Mouse (Mus musculus): ENCODE measurements at regions not wholly inside any gene's neighbourhood (a gene's known extent, or its start where the extent isn't known, plus 50 kb on each side); places are given as distances from the start of the nearest gene placed in this dataset.

DNA sequence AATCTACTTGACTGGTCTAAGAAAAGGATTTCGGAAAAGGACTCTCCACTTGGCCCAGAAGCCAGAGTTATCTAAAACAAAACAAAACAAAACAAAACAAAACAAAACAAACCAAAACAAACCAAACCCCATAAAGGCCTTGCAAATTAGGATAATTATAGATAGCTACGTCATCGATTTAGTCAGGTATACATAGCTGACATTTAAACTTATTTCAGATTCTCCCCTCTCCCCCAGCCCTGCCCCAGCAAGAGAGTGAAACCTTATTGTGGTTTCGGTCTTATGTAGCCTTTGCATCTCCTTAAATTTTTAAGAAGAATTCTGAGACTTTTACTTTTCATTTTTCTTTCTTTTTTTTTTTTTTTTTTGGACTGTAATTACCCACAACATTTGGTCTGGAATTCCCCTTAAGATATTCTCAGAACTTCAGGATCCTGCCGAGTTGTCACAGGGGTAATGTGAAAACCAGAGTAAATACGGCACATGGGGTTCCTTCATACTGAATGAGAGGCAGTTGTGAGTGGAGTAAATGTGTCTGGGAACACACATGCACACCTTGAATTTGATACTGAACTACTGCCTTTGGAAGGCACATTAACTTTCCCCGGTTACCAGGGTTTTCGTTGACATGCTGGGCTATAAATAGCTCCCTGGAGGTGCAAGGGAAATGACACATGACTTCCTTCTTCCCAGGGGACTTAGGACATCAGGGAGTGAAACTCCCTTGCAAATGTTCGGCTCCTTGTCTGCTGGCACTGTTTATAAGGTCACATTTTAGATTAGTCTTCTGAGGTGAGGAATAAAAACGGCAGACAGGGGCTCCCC lies 94.8 kb upstream of the Rap1b start:
- no peak for DNase-seq

DNA sequence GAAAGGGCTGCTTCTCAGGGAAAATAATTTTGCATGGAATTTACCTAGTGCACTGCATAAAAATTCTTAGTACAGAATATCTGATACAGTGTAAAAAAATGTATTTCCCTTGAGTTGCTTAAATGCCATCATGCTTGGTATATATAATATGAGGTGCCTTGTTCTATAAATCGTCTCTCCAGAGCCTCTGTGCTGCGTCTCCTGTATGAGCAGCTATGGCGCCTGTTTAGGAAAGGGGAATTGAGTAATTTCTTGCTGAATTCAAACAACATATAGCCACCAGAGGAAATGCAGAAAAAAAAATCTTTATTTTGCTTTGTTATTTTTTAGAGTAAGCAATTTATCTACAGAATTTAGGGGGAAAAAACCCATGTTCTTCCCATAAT lies 95.4 kb upstream of the Rap1b start:
- DNase-seq: no peak

DNA sequence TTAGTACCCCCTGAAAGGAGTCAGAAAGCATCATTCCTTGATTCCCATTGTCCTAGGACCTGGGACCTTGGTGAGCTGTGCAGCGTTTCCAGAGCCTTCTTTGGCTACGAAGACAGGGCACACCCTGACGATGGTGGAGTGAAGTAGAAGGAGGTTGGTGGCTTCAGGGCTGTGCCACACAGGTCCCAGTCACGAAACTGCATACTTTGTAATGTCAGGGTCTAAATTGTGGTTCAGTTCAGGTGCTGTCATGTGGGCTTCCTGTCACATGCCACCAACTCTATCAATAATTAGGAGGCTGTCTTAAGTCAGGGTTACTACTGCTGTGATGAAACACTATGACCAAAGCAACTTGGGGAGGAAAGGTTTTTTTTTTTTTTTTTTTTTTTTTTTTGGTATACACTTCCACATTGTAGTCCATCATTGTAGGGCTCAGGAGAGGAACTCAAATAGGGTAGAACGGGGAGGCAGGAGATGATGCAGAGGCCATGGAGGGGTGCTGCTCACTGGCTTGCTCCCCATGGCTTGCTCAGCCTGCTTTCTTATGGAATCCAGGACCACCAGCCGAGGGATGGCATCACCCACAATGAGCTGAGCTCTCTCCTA lies 98.0 kb upstream of the Rap1b start:
- no peak for DNase-seq

DNA sequence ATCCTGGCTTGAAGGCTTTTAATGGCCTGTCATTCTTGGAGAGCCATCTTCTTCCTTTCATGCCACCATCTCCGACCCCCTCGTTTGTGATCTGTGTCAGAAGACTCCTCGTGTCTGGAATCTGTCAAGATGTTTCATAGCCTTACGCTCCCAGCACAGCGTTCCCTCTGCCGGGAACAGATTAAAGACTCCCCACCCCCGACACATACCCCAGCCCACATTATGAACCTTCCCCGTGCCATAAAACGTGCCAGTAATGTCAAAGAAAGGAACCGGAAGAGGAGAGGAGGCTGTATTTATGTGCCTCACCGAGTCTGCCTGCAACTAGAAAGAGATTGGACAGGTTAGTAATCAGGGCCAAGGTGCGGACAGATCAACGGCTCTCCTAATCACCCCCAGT lies 101.4 kb upstream of the Rap1b start:
- no peak for DNase-seq

DNA sequence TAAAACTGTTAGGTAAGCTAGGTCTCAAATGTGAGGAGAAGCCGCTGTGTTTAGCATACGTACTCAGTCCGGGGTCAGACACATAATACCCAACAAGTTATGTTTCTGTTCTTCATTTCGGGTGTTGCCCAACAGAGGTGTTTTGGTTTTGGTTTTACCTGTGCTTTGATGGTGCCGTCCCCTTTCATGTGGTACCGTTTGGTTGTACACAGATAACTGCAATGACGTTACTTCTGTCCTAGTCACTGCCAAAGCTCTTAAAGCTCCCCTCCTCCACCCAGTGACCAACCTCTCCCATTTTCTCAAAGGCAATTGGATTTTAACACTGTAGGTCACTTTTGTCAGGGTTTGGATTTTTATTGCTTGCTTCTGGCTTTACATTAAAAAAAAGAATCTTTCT lies 102.1 kb upstream of the Rap1b start:
- DNase-seq: no peak

DNA sequence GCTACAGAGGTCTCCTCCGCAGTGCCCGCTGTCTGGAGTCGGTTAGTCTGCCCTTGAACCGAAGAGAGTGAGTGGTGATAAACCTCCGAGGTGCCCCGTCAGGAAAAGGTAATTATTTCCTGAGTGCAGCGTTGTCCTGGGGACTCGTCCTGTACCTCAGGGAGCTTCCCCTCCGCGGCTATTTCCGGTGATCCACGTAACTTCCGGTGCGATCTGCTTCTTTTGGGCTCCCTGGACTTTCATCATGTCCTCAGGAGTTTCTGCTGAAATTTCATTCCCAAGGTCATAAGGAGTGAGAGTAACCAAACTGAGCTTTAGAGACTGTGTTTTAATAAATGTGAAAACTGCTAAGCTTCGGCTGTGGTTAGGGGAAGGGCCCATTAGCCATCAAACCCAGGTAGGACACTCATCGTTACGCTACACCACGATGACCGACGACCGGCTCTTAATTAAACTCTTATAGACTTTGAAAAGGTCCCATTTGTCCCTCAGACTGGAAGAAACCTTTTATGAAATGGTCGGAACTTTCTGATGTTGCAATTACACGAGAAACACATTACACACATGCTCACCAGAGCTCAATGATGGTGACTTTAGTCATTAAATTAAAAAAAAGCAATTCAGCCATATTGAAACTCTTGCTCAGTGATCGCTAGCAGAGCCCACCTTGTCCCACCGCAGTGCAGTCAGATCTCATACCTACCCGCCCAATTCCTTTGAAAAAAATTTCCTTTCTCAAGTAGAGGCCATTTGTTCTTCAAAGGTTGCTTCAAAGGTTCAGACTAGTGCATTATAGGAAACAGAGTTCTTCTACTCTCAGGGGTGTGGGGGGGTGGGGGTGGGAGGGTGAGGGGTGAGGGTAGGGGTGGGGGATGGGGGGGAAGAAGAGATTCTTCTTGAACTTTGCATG lies 106.5 kb upstream of the Rap1b start:
- peak; percentile 17 for DNase-seq

DNA sequence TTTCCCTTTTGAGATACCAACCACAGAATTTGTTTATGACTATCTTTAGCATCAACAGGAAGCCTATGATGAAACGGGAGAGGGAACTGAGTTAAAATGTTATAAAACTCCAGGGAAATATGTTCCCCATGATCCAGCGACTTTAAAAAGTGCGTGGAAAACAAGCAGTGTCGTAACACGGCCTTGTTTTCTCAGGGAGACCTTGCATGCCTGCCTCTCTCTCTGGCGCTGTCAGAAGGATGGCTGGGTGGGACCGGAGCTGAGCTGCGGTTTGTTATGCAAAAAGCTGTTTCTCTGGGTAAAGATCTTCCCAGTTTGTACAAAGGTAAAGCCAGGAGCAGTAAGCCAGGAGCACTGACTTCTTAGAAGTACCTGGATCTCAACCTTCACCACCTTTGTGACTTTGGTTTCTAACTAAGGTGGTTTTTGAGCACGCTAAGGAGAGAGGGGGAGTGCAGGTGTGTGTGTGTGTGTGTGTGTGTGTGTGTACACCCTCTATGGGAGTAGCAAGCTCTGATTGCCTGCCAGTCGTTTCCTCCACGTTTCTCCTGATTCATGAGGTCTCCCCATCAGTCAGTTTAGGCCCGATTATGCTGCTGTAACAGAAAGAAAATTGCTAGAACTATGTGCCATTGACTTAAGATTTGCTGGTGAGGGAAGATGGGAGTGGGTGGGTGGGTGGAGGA lies 107.3 kb upstream of the Rap1b start:
- no peak for DNase-seq

DNA sequence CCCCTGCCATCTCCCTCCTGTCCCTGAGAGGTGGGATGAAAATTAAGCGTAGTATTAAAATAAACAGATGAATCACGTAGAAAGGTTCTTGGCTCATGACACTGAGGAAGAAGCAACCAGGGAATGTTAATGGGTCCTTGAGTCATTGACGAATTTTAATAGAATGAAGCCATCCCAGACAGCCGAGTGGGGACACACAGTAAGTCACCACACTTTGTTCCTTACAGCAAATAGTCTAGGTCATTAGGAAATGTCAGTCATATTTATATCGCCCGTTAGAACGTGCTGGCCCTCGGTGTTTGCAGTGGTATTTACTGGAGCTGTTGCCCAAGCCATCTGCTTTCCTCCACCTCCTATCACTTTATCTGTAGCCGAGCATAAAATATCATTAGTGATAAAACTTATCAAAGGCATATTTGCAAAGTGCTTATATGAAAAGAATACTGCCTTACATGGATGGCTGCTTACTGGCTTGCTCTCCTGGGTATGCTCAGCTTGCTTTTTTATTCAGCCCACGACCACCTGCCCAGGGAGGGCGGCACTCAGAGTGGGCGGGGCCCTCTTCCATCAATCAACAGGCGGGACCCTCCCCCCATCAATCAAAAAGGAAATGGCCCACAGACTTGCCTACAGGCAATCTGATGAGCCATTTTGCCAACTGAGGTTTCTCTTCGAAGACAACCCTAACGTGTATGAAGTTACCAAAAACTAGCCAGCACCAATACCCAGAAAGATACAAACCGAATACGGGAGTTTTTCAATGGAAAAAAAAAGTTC lies 110.5 kb upstream of the Rap1b start:
- no peak for DNase-seq

DNA sequence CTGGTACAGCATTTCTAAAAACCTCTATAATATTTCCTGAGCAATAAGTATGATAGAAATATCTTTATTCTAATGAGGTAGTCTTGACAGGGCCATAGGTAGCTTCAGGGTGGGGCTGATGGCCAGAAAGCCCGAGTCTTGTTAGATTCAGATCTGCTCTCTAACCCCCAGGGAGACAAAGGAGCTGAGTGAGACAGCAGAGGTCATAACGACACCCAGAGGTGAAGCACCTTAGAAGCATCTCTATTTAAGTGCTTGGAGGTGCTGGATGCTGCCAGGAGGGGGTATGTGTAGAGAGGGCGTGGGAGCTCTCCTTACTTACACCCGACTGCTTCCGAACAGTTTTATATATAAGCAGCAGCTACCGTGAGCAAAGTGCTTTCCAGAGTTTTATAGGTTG lies 128.9 kb upstream of the Rap1b start:
- DNase-seq: no peak

DNA sequence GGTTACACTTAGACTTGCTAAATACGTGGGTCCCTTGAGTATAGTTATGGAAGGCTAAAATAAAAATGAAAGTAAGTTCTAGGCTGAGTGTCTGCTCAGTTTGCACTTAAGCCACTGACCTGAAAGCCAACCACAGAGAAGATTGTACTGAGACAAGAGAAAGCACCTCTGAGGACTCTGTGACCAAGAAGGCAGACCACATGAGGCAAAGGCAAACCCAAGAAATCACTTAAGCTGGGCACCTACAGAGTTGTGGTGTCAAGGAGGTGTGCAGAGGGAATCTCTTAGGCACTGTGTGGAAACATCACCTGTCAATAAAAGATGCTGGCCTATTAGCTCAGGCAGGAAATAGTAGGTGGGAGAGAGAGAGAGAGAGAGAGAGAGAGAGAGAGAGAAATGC lies 129.6 kb upstream of the Rap1b start:
- no peak for DNase-seq

DNA sequence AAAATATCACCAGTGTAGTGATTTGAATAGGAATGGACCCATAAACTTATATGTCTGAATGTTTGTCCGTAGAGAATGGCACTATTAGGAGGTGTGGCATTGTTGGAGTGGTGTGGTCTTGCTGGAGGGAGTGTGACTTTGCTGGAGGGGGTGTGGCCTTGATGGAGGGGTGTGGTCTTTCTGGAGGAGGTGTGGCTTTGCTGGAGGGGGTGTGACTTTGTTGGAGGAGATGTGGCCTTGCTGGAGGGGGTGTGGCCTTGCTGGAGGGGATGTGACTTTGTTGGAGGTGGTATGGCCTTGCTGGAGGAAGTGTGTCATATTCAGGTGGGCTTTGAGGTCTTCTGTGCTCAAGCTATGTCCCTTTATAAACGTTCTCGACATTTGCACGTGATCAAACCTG lies 133.3 kb upstream of the Rap1b start:
- DNase-seq: peak; percentile 18

DNA sequence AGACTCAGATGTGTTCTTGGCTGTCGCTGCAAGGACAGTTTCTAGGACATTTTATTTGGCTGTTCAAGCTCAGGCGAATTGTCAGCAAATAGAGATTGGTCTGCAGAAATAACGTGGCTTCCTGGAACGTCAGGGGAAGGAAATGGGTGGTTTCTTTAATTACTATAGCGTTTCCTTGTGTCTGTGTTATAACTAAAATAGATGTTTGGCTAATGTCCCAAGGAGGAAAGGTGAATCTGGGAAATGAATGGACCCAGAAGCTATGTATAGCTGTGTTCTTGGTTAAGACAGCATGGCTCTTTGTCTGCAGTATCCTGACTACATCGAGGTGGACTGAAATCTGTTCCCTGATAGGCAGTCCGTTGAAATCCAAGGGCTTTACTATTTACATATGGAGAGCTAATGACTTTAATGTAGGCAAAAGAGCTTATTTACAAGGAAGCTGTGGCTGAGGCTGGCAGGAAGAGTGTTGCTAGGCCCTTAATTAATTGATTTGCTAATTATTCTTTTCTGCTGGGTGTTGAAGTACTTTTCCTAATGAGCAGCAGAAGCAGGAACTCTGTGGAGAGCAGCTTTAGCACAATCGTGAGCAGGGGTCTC lies 136.9 kb upstream of the Rap1b start:
- no peak for DNase-seq

DNA sequence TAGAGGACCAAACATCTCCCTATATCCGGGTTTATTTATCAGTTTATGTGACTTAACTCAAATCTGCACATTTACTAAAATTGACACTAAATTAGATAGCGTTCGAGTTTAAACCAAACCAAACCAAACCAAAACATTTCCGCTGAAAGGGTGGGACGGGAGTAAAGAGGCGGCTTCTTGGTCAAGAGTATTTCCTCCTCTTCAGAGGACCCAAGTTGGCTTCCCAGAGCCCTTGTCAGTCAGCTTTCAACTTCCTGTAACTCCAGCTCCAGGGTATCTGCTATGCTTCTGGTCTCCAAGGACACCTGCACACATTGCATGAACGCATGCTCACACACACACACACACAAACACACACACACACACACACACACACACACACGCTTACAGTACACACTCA lies 137.4 kb upstream of the Rap1b start:
- DNase-seq: no peak

DNA sequence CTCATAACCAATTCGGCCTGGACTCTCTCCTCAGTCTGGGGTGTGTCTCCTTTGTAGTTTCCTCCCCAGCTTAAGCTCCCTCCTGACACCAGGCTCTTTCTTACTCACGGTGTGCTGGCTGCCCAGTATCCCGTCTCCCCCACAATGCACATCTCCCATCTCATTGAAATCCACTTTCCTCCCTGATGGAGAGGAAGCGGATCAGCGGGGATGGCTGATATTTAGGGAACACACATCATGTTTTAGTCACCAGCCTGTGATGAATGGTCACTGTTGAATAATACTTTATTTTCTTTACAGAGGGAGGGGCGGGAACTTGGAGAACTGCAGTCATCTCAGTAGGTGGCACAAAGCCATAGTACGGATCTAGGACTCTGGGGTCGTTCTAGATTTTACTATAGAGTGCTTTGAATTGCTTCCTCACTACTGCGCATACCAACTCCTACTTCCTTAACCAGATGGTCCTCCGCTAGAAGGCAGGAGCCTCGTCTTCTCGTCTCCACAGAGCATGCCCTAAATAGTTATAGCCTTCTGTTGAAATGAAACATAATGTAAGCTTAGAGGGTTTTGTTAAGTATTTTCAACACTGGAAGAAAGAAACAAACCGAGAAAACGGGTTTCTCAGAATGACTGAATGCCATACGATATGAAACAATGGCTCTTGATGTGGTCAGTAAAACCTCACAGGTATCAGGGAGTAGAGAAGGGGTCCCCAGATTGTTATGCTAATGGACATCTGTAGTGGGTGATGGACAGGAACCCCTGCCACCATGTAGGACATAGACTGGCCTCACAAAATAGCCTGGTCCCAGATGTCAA lies 139.2 kb upstream of the Rap1b start:
- no peak for DNase-seq

DNA sequence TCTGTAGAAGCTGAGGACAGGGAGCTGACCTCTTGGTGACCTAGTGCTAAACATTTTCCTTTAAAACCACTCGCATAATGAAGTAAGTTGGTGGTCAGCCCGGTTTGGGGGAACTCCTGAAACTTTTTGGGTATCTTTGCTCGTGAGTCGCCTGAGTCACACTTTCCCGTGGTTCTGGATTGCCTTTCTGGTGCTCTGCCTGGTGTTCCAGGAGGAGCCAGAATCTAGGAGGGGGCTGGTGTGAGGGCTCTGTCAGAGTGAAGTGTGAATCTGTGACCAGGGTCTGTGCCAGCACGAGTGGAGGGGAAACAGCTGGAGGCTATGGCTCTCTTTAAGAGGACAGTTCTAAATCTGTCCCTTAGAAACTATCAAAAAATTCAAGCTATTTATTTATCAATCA lies 141.8 kb upstream of the Rap1b start:
- no peak for DNase-seq

DNA sequence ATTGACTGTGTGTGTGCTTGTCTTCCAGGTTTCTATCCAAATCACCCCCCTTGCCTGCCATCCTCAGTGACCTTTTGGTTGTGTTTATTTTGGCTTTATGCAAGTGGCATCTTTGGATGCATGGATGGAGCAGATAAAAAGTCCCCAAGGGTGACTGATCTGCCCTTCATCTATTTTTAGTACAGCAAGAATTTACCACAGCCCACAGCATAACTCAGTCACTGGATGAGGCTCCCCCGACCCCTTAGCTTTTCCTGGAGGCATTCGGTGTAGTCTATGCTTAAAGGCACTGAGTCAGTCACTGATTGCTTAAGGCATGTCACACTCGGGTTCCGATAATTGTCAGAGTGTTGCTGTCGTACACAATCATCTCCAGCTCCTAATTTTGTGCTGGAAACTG lies 142.2 kb upstream of the Rap1b start:
- no peak for DNase-seq

DNA sequence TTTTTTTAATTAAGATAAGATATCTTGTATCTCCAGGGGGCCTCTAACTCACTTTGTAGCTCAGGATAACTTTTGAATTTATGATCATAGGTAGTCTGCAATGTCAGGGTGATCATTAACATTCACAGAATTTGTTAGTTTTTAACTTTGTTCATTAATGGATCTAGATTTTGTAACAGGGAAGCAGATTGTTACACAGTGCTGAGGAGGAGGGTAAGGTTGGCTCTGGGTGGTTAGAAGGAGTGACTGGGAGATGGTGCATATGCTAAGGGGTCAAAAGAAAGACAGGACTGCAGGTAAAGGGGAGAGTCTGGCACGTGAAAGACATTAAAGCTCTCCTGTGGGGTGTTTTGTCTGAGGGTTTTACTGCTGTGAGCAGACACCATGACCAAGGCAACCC lies 145.3 kb upstream of the Rap1b start:
- no peak for DNase-seq

DNA sequence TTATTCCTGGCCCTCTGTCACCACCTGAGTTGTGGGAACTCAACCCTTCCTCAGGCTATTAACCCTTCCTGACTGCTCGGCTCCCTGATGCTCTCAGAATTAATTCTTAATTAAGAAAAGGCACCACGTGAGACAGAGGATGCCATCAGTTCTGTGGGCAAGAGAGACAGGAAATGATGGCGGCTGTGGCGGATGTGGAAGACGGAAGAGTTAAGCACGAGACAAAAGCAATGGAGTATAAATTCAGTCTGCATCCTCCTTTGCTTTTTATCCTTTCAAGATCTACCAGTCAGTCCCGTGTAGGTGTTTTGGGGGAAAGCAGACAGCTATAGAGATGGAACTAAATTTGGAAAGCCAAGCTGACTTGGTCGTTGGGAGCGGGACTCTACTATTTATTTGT lies 146.5 kb upstream of the Rap1b start:
- DNase-seq: no peak

DNA sequence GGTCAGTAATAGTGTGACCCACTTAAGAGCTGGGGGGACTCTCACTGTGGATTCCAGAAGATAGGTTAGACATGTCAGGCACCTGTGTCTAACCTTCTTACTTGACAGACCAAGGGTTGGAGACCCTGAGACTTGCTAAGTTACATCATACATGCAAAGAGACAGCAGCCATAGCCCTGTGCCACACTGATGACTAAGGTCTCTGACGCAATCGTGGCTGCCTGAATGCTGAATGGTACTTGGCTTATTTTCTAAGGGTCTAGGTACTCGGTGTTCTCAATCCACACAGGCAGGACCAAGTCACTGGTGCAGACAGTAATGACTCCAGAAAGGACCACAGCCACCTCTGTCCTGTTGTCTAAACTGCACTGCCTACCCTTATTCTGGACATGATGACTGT lies 147.8 kb upstream of the Mdm1 start:
- no peak for DNase-seq

DNA sequence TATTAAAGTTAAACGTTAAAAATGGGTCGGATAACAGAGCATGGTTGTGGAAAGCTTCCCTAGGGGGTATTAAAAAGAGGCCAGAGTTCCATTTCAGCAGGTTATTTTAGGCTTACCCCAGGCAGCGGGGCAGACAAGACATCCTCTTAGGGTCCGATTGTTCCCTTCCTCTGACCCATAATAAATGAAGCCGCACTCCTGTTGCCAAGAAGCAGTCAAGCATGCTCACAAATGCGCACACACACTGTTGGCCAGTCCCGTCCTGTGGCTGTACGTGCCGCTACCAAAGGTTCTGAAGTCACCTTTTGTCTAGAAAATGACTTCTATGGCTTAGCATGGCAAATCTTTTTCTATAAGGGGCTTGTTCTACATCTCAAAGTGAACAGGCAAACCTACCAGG lies 146.8 kb upstream of the Mdm1 start:
- DNase-seq: no peak

DNA sequence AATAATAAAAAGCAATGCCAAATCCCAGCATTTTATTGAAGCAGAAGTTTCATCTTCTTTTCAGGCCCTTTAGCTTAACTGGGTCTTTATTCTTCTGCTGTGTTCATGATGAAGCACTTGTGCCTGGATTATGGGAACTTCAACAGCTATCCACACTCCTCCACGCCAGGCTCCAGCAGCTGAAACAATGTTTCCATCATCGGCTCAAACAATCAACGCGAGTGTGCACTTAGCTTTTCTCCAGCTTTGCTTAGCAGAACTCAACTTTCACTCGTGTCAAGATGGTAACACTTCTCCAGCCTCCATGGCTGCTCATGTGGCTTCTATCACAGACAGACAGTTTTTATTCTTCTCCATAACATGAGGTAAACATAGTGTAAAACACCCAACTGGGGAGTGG lies 143.8 kb upstream of the Mdm1 start:
- DNase-seq: no peak

Measured in liver (tissue).